Mouse (Mus musculus): Measurements from ENCODE around the gene Coch. TPM values are rescaled to one million over a fixed set of nuclear protein-coding genes. Genes with fewer than 3 reads are reported as not detected.
"Not testable (repeated sequence)": the region's sequence is repeated elsewhere in the genome, so short reads cannot be mapped to it uniquely, and the experiment has no call there.

Coch gene
- total RNA-seq, 1 experiment from 2014 or later = not detected

GRCm38 (mm10) chr12:51636689-51637470 is 43.7 kb downstream of the Coch start:
- no peak for ATAC-seq (replicated peaks; ENCODE audit: low read depth, poor library complexity, severe bottlenecking)

- peak; percentile 60 for ATAC-seq (replicated peaks; ENCODE audit: low read depth, poor library complexity, severe bottlenecking)
Measured at GRCm38 (mm10) chr12:51641871-51642270, 48.7 kb downstream of the Coch start.

- ATAC-seq (replicated peaks; ENCODE audit: low read depth, poor library complexity, severe bottlenecking) = not testable (repeated sequence)
Measured at GRCm38 (mm10) chr12:51649401-51649800, 56.3 kb downstream of the Coch start.

Other genes with a start within 250 kb of the Coch start
- gene G2e3, start 245.3 kb upstream of the Coch start, total RNA-seq (2017) = 29.0 and 30.5 TPM in 2 replicates
- gene Scfd1, start 215.8 kb upstream of the Coch start, total RNA-seq (2017) = 73.0 and 98.0 TPM in 2 replicates
- 22.6 and 30.6 TPM in 2 replicates for gene Ap4s1, start 97.7 kb downstream of the Coch start, total RNA-seq (2017)
- 72.2 and 76.2 TPM in 2 replicates for gene Strn3, start 98.6 kb downstream of the Coch start, total RNA-seq (2017)
- 130 and 143 TPM in 2 replicates for gene Hectd1, start 236.2 kb downstream of the Coch start, total RNA-seq (2017)